Mouse (Mus musculus) lung, embryonic 16.5 days (tissue): ENCODE measurements at regions not wholly inside any gene's neighbourhood (a gene's known extent, or its start where the extent isn't known, plus 50 kb on each side); places are given as distances from the start of the nearest gene placed in this dataset.

ENCODE experiments used
- ATAC-seq: fragments of 200-750 bp; cut with Nextera tagmentation; 2 replicates; pipeline ENCODE4 v1.8.0; 2017; ENCODE audit warnings: low read depth, mild to moderate bottlenecking, moderate library complexity
- H3K27ac ChIP-seq: fragments of 300-500 bp; sonication (generic); 2 replicates; pipeline ENCODE4 v1.5.1; 2014; ENCODE audit warnings: mild to moderate bottlenecking, control low read depth, low read length
- H3K27me3 ChIP-seq: fragments of 300-500 bp; sonication (generic); 2 replicates; pipeline ENCODE4 v1.6.1; 2014; ENCODE audit warnings: low read depth, low read length, mixed read lengths; ENCODE audit not compliant: control insufficient read depth, insufficient read depth
- H3K36me3 ChIP-seq: fragments of 300-500 bp; sonication (generic); 2 replicates; pipeline ENCODE4 v1.6.1; 2014; ENCODE audit warnings: low read length; ENCODE audit not compliant: control insufficient read depth, insufficient read depth
- H3K4me1 ChIP-seq: fragments of 300-500 bp; sonication (generic); replicated peaks from 2 replicates; pipeline ENCODE4 v1.6.1; 2014; ENCODE audit warnings: low read length, mixed read lengths; ENCODE audit not compliant: control insufficient read depth, insufficient read depth
- H3K4me2 ChIP-seq: fragments of 300-500 bp; sonication (generic); 2 replicates; pipeline ENCODE4 v1.6.1; 2014; ENCODE audit warnings: low read depth, low read length, control low read depth
- H3K4me3 ChIP-seq: fragments of 300-500 bp; sonication (generic); 2 replicates; pipeline ENCODE4 v1.5.1; 2014; ENCODE audit warnings: mild to moderate bottlenecking, low read length, control low read depth
- H3K9ac ChIP-seq: fragments of 300-500 bp; sonication (generic); 2 replicates; pipeline ENCODE4 v1.6.1; 2014; ENCODE audit warnings: low read length, control low read depth
- H3K9me3 ChIP-seq: fragments of 300-500 bp; sonication (generic); 2 replicates; pipeline ENCODE4 v1.6.1; 2016; ENCODE audit warnings: low read length; ENCODE audit not compliant: control insufficient read depth
- WGBS: fragments of 180-500 bp; shearing (Covaris S2); extraction: QIAGEN DNeasy Blood & Tissue Kit; methylation state at CpG from one replicate; pipeline ENCODE4 v1.1.7; 2014; 5-methylcytosine and 5-hydroxymethylcytosine counted together

GRCm38 (mm10) chr8:126525575-126525974 is 50.7 kb upstream of the Tarbp1 start:
- peak; percentile 21 for ATAC-seq
- 63% methylated on average over 1 of the region's 1 CpGs for WGBS
- H3K4me3 ChIP-seq, result no peak overlapping the region

More at GRCm38 (mm10) chr8:126525575-126525974, 50.7 kb upstream of the Tarbp1 start:
- Histone ChIP-seq H3K9ac (no peak overlapping the region), H3K4me1 (peaks cover 48% of the 10 kb centered on the region), H3K27ac (peak overlapping the region; percentile 98), H3K9me3 (no peaks in the 10 kb centered on the region), H3K4me2 (no peak overlapping the region), H3K36me3 (no peaks in the 10 kb centered on the region), H3K27me3 (no peaks in the 10 kb centered on the region)
